Mouse (Mus musculus) spleen, adult 18-20 months (tissue): ENCODE measurements around the gene Ell.

Experiments
- DNase-seq, 2 experiments: peaks; one replicate each; pipeline ENCODE4 v3.0.0; 2022; ENCODE audit warnings: mixed read lengths in 2 of 2

Ell gene

GRCm38 (mm10) chr8:70538633-70539076, 602 bp upstream of the Ell start:
- DNase-seq: peak; percentile 99

- DNase-seq: no peak
Measured at GRCm38 (mm10) chr8:70540013-70540506, 803 bp downstream of the Ell start.

- DNase-seq: no peak
Measured at GRCm38 (mm10) chr8:70540507-70541071, 1.3 kb downstream of the Ell start.

DNA sequence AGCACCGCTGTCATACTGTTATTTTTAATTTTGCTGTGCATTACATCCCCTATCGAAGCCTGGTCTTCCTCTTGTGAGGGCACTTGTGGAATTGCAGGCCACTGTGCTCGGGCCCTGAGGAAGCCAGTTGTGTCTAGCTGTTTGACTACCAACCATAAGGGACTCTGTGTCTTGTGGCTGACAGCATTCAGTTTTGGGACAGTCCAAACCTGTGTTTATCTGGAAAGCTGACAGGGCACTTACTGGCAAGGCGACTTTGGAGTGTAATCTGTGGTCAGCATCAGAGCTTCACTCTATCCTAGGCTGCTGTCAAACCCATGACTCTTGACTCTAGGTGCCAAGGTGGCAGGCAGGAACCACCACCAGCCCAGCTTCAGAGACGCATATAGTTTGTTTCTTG, 1.8 kb downstream of the Ell start:
- DNase-seq: no peak

- no peak for DNase-seq
Measured at GRCm38 (mm10) chr8:70544200-70544687, 5.0 kb downstream of the Ell start.

DNA sequence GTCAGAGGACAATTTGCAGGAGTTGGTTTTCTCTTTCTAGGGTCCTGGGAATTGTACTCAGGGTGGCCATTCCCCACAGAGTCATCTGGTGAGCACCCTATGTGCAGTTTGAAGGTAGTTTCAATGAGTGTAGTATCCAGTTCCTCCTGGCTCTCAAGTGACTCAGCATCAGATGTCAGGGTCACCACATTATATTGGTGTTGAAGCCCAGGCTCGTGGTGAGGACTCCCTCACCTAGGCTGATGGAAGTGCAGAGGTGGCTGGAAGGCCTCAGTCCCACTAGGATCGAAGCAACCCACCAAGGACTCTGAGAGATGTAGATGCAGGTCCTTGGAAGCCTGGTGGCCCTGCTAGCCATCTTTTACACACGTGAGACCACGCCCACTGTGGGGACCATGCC, 7.2 kb downstream of the Ell start:
- no peak for DNase-seq

GRCm38 (mm10) chr8:70547762-70548161, 8.5 kb downstream of the Ell start:
- DNase-seq: no peak

DNA sequence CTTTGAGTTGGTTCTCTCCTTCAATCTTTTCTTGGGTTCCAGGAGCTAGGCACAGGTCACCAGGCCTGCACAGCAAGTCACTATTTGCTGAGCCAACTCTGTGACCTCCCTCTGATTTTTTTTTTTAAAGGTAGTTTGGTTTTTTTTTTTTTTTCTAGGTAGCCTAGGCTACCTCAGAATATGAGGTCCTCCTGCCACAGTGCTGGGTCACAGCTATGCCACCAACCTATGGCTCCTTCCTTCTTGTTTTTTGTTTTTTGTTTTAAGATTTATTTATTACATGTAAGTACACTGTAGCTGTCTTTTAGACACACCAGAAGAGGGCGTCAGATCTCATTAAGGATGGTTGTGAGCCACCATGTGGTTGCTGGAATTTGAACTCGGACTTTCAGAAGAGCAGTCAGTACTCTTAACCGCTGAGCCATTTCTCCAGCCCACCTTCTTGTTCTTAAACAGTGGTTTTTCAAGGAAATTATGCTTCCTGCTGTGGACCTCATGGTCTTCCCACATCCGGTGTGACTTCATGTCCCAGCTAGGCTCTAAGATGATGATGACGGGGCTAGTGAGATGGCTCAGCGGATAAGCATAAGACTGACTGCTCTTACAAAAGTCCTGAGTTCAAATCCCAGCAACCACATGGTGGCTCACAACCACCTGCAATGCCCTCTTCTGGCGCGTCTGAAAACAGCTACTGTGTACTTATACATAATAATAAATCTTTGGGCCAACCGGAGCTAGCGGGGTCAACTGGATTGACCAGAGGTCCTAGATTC, 10.3 kb downstream of the Ell start:
- no peak for DNase-seq

DNA sequence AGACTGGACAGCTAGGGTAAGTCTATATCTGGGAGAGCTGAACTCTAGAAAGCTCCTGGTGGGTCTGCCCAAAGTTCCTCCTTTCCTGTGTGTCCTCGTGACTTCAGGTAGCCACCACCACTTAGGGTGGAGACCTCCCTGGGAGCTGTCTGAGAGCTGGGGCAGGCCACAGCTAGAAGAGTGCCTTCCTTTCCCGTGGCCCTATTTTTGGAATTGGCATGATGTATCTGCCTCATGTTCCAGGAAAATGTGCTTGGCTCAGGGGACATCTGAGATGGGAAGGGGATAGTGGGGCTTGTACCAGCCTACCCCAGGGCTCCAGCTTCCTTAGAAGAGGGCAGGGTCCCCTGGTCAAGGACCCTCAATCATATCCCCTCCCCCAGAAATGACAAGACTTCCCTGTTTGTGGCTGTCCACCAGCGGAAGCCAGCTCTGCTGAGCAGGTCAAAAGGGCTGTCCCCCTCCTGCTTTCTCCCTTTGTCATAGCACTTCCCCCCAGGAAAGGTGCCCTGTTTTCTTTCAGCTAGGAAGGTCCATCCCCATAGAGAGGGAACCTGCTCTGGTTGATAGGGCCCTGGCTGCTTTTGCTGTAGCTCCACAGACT, 12.4 kb downstream of the Ell start:
- no peak for DNase-seq

GRCm38 (mm10) chr8:70552836-70553235, 13.6 kb downstream of the Ell start:
- no peak for DNase-seq

GRCm38 (mm10) chr8:70553740-70554139, 14.5 kb downstream of the Ell start:
- DNase-seq: no peak

DNA sequence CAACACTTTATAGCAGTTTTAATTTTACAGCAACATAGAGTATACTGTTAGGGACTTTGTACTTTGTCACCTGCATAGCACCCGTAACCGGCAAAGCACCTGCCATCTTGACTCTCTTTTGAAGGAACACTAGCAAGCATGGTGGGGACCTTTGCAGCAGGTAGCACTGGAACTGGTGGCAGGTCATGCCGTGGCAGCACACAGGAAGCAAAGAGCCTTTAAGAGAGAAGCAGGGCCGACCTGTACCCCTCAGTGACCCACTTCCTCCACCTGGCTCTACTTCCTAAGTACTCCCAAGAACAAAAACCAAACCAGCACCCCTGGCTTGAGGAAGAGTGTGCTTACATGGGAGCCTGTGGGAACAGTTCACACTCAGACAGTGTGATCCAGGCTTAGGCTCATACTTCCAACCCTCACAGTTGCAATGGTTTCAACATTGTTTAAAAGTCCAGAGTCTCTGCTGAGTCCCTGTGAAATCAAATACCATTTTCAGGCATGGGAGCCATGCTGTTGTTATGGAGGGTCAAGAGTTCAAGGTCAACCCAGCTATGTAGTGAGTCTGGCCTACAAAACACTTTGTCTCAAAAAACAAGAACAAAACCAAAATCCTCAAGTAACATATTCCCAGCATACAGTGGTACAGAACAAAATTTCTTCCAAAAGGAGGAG, 16.0 kb downstream of the Ell start:
- DNase-seq: no peak

- no peak for DNase-seq
Measured at GRCm38 (mm10) chr8:70558334-70558733, 19.1 kb downstream of the Ell start.

GRCm38 (mm10) chr8:70558983-70559382, 19.7 kb downstream of the Ell start:
- DNase-seq: no peak

GRCm38 (mm10) chr8:70560096-70560495, 20.8 kb downstream of the Ell start:
- peak in 1 of 2 experiments; percentile 31 for DNase-seq

- DNase-seq: no peak
Measured at GRCm38 (mm10) chr8:70560564-70560963, 21.3 kb downstream of the Ell start.

- DNase-seq: no peak
Measured at GRCm38 (mm10) chr8:70561357-70561756, 22.1 kb downstream of the Ell start.

GRCm38 (mm10) chr8:70561809-70562535, 22.7 kb downstream of the Ell start:
- no peak for DNase-seq

GRCm38 (mm10) chr8:70562802-70563201, 23.5 kb downstream of the Ell start:
- DNase-seq: no peak

- no peak for DNase-seq
Measured at GRCm38 (mm10) chr8:70563763-70564387, 24.6 kb downstream of the Ell start.

DNA sequence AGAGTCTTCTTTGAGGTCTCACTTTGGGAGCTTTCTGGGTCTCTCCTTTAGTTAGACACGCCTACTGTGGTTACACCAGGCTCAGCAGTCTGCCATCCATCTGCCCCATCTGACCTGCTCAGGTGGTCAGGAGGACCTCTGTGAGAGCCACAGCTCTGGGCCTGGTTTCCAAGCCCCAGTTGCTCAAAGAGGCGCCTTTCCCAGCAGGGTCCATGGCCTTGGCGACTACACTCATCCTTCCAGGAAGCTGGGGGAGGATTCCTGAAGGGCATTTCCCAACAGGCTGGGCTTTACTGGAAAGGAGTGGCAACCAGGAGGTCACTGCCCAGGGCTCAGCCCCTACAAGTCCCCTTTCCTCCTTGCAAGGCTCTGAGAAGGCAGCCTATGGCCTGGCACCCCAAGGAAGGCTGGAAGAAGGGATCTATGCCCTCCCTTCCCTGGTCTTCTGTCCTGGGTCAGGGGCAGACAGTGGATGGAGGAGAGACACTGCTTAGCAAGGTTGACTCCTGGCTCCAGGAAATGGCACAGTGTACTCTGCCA, 25.5 kb downstream of the Ell start:
- DNase-seq: no peak

- DNase-seq: no peak
Measured at GRCm38 (mm10) chr8:70565561-70565960, 26.3 kb downstream of the Ell start.
